Mouse (Mus musculus) hindbrain, embryonic 15.5 days (tissue): Measurements from ENCODE around the gene Pygl. TPM values are rescaled to one million over a fixed set of nuclear protein-coding genes. Genes with fewer than 3 reads are reported as not detected.

ENCODE experiments used
- ATAC-seq: fragments of 200-750 bp; cut with Nextera tagmentation; 2 replicates; pipeline ENCODE4 v1.8.0; 2017; ENCODE audit warnings: low read depth, moderate number of reproducible peaks, moderate TSS enrichment; ENCODE audit not compliant: low FRiP score
- H3K27ac ChIP-seq: fragments of 300-500 bp; sonication (generic); replicated peaks from 2 replicates; pipeline ENCODE4 v1.5.1; 2015; ENCODE audit warnings: mild to moderate bottlenecking, inconsistent platforms
- H3K27me3 ChIP-seq: fragments of 300-500 bp; sonication (generic); 2 replicates; pipeline ENCODE4 v1.6.1; 2015; ENCODE audit warnings: control low read depth, inconsistent platforms
- H3K36me3 ChIP-seq: fragments of 300-500 bp; sonication (generic); 2 replicates; pipeline ENCODE4 v1.6.1; 2015; ENCODE audit warnings: control low read depth, inconsistent platforms
- H3K4me1 ChIP-seq: fragments of 300-500 bp; sonication (generic); replicated peaks from 2 replicates; pipeline ENCODE4 v1.6.1; 2015; ENCODE audit warnings: control low read depth, inconsistent platforms
- H3K4me2 ChIP-seq: fragments of 300-500 bp; sonication (generic); 2 replicates; pipeline ENCODE4 v1.6.1; 2015; ENCODE audit warnings: moderate library complexity, mild to moderate bottlenecking, inconsistent platforms
- H3K4me3 ChIP-seq: fragments of 300-500 bp; sonication (generic); 2 replicates; pipeline ENCODE4 v1.5.1; 2015; ENCODE audit warnings: mild to moderate bottlenecking, inconsistent platforms
- H3K9ac ChIP-seq: fragments of 300-500 bp; sonication (generic); 2 replicates; pipeline ENCODE4 v1.6.1; 2015; ENCODE audit warnings: inconsistent platforms
- H3K9me3 ChIP-seq: fragments of 300-500 bp; sonication (generic); 2 replicates; pipeline ENCODE4 v1.6.1; 2016; ENCODE audit warnings: control low read depth, inconsistent platforms
- WGBS: fragments of 180-500 bp; shearing (Covaris S2); methylation state at CpG from one replicate; pipeline ENCODE4 v1.1.7; 2015; 5-methylcytosine and 5-hydroxymethylcytosine counted together
- polyA plus RNA-seq: library from polyadenylated mRNA; unstranded; fragments of >200 nt; fragmentation: Nextera tagmentation; extraction: Ambion mirVana; gene quantifications from 2 replicates; pipeline ENCODE4 v1.2.1, GENCODE M21; 2015

The Pygl gene
- polyA plus RNA-seq, result 9.3 and 10.8 TPM in 2 replicates

DNA sequence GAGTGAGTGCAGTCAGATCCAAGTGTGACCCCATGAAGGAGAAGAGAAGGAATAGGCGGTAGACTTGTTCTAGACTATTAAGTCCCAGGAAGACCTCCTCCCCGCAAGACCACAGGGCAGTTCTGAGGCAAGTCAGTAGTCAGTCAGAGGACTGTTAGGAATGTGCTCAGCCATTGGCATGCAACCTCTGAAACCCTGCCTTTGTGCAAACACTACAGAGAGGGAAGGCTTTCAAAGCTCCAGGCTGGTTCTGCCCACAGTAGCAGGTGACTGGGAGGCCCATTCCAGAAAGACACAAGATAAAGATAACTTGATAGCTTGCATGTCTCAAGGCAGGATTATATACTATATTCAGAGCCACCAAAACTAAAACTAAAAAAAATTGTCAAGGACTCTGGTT is at the start of gene Pygl:
TSS of gene Pygl (minus strand) at position 195 of the 400 bp plus-strand sequence.
- no peak within 1 kb of the TSS for H3K27ac ChIP-seq
- 0 out of 2 replicates have a peak, but pooled peaks cover 6% of the 10 kb centered on the region for H3K27me3 ChIP-seq
- no peaks in the 10 kb centered on the region for H3K9me3 ChIP-seq
- ATAC-seq, result no peak
- H3K4me1 ChIP-seq, result peaks cover 27% of the 10 kb centered on the region
- 76% methylated on average over 2 of the region's 2 CpGs for WGBS
- H3K9ac ChIP-seq, result no peak within 1 kb of the TSS
- no peak within 1 kb of the TSS for H3K4me3 ChIP-seq
- no peak within 1 kb of the TSS for H3K4me2 ChIP-seq
- no peaks in the 10 kb centered on the region for H3K36me3 ChIP-seq

DNA sequence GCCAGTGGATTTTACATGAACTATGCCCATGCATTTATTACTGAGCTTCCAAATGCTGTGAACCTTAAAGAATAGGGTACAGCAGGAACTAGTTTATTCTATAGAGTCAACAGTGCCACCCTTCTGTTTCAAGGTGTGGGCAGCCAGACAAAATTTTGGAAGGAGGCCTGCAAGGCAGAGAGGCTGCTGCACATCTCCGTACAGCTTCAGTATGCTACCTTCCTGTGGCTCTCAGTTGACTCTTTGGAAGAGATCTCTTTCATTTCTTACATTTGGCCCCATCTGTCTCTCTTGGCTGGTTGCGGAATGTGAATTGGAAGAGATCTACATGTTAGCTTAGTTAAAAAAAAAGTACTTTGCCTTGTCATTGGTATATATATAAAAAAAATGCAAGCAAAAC is 49.6 kb upstream of the Pygl start:
- Histone ChIP-seq H3K4me1 (no peaks in the 10 kb centered on the region), H3K36me3 (peaks cover 18% of the 10 kb centered on the region; the same call in 1 of the 2 replicates), H3K4me3 (no peak overlapping the region), H3K9me3 (no peaks in the 10 kb centered on the region), H3K27me3 (no peaks in the 10 kb centered on the region), H3K4me2 (no peak overlapping the region), H3K9ac (no peak overlapping the region), H3K27ac (no peak overlapping the region)
- no peak for ATAC-seq
- WGBS, result 91% methylated on average over 2 of the region's 2 CpGs

DNA sequence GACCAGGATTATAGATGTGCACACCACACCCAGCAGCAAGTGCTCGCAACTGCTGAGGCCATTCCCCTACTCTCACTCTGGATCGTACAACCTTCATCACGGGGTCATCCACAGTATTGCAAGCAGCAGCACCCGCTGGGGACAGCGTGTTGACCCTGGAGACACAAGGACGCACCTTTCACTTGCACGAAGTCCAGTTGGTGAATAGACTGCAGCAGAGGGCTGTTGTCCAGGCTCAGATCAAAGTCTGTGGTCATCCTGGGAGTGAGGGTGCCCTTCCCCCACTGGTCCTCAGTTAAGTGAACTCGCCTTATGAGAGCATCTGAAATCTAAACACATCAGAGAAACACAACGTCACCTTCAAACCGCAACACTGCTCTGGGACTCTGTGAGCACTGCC is 49.1 kb upstream of the Pygl start:
- no peaks in the 10 kb centered on the region for H3K9me3 ChIP-seq
- H3K9ac ChIP-seq, result no peak overlapping the region
- no peaks in the 10 kb centered on the region for H3K4me1 ChIP-seq
- no peak overlapping the region for H3K4me2 ChIP-seq
- no peak overlapping the region for H3K4me3 ChIP-seq
- H3K36me3 ChIP-seq, result peaks cover 18% of the 10 kb centered on the region; the same call in 1 of the 2 replicates
- ATAC-seq, result no peak
- H3K27ac ChIP-seq, result no peak overlapping the region
- WGBS, result 92% methylated on average over 10 of the region's 10 CpGs
- no peaks in the 10 kb centered on the region for H3K27me3 ChIP-seq

DNA sequence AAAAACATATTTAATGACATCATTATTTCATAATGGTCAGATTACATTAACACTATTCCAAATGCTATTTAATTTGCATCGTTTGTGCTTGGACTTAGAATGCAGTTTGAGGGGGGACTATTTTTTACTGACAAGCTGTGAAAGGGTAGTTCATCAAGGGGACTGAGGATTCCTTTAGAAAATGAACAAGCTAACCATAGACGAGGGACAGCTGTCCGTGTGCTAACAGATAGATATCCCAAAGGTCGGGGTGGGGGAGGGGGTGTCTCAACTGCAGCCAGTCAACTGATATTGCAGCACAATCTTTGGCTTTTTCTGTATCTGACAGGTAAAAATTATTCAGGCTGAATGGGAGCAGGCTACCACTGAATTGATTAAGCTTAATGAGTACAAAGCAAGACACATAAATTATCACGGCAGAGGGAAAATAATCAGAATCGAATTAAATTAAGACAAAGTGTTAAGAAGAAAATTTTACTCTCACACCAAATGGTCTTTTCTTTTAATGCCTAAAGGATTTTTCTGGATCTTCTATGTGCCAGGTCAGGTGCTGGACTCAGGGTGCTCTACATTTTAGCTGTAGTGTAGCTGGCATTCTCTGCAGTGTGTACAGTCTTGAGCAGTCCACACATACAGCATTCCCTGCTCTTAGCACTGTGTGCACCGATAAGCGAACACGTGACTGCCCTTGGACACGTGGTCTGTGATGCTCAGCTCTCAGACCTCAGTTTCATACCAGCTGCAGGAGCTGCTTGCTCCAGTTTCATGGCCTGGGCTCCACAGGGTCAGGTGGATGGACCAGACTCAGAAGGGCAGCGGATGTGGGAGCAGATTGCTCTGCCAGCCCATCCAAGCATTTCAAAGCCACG is 46.0 kb upstream of the Pygl start:
- no peak; the same call in 1 of the 2 replicates for ATAC-seq
- WGBS, result 69% methylated on average over 12 of the region's 12 CpGs
- Histone ChIP-seq H3K4me2 (no peak overlapping the region), H3K4me1 (no peaks in the 10 kb centered on the region), H3K9ac (no peak overlapping the region), H3K27ac (no peak overlapping the region), H3K27me3 (no peaks in the 10 kb centered on the region), H3K4me3 (no peak overlapping the region), H3K9me3 (no peaks in the 10 kb centered on the region), H3K36me3 (peaks cover 20% of the 10 kb centered on the region)

DNA sequence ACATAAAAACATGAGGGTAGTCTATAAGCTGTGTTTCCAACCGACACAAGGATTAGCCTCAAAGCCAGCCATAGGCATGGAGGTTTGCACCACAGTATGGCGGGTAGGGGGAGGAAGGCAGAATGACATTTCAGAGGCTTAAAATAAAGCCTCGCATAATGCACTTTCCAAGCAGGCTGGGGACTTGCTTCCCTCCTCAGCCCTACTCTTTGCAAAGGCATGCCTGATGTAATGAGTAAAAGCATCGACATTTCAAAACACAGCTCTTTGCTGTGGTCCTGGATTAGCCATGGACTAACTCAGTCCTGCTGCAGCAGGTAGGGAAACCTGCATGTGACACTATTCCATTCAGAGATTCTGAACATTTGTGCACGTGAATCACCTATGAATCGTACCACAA is 38.4 kb upstream of the Pygl start:
- H3K27ac ChIP-seq, result no peak overlapping the region
- no peak for ATAC-seq
- no peaks in the 10 kb centered on the region for H3K27me3 ChIP-seq
- H3K9me3 ChIP-seq, result no peaks in the 10 kb centered on the region
- no peak overlapping the region for H3K4me2 ChIP-seq
- 83% methylated on average over 6 of the region's 6 CpGs for WGBS
- H3K4me1 ChIP-seq, result no peaks in the 10 kb centered on the region
- H3K4me3 ChIP-seq, result no peak overlapping the region
- peaks cover 16% of the 10 kb centered on the region for H3K36me3 ChIP-seq
- H3K9ac ChIP-seq, result no peak overlapping the region

GRCm38 (mm10) chr12:70267314-70267713 is 36.0 kb upstream of the Pygl start:
- Histone ChIP-seq H3K9me3 (no peaks in the 10 kb centered on the region), H3K36me3 (peaks cover 18% of the 10 kb centered on the region), H3K4me3 (no peak overlapping the region), H3K27ac (no peak overlapping the region), H3K4me1 (no peaks in the 10 kb centered on the region), H3K4me2 (no peak overlapping the region), H3K27me3 (no peaks in the 10 kb centered on the region), H3K9ac (no peak overlapping the region)
- no peak for ATAC-seq
- 89% methylated on average over 9 of the region's 9 CpGs for WGBS

DNA sequence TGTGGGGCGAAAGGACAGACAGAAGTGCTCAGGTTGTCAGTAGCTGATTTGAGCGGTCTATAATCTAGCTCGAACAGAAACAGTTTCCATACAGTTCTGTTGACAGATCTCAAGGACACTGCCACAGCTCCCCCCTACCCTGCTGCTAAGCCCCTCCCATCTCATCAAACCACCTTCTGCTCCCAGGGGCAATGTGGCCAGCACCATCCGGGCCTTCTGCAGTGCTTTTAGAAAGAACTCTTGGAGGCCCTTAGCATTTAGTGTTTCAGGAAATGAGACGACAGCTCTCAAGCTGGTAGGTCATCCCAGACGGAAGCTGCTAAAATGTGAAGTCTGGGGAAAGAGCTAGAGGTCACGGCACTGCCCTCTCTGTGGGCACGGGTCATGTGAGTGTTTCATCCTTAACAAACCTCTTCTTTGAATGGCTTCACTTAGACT is 35.2 kb upstream of the Pygl start:
- Histone ChIP-seq H3K27me3 (no peaks in the 10 kb centered on the region), H3K36me3 (peaks cover 18% of the 10 kb centered on the region), H3K4me3 (no peak overlapping the region), H3K27ac (no peak overlapping the region), H3K4me2 (no peak overlapping the region), H3K9me3 (no peaks in the 10 kb centered on the region), H3K4me1 (no peaks in the 10 kb centered on the region), H3K9ac (no peak overlapping the region)
- no peak for ATAC-seq
- WGBS, result 47% methylated on average over 8 of the region's 8 CpGs

- 28% methylated on average over 7 of the region's 7 CpGs for whole genome bisulfite sequencing
- H3K4me2 ChIP-seq, result no peak overlapping the region
- no peaks in the 10 kb centered on the region for H3K27me3 ChIP-seq
- H3K4me3 ChIP-seq, result no peak overlapping the region
- no peak overlapping the region for H3K9ac ChIP-seq
- no peak for ATAC-seq
- peaks cover 18% of the 10 kb centered on the region for H3K36me3 ChIP-seq
- no peaks in the 10 kb centered on the region for H3K9me3 ChIP-seq
- H3K27ac ChIP-seq, result no peak overlapping the region
- no peaks in the 10 kb centered on the region for H3K4me1 ChIP-seq
Measured at GRCm38 (mm10) chr12:70263721-70264120, 32.4 kb upstream of the Pygl start.

DNA sequence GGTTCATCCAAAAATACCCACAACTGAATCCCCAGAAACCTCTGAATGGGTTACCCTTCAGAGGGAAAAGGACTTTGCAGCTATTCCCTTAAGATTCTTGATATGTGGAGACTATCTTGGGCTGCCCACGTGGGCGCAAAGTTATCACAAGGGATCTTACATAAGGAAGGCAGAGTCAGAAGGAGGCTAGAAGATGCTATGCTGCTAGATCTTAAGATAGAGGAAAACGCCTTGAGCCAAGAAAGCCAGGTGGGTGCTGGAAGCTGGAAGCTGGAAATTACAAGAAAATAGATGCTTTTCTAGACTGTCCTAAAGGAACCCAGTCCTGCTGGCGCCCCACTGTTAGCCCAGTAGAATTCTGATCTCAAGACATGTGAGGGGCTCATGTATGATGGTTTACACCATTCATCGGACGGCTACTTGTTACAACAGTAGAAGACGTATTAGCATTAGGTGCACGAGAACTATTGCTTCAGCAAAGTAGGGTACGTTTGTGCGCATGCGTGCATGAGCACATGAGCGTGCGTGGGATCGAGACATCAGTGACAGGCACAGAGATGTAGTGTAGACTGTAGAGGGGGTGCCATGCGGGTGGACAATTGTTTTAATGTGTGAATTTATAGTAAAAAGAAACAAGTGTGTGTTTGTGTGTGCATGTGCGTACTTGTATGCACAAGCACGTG is 31.1 kb upstream of the Pygl start:
- Histone ChIP-seq H3K4me2 (no peak overlapping the region), H3K4me3 (no peak overlapping the region), H3K36me3 (peaks cover 15% of the 10 kb centered on the region), H3K4me1 (no peaks in the 10 kb centered on the region), H3K27ac (no peak overlapping the region), H3K9me3 (no peaks in the 10 kb centered on the region), H3K9ac (no peak overlapping the region), H3K27me3 (no peaks in the 10 kb centered on the region)
- ATAC-seq, result no peak
- 92% methylated on average over 17 of the region's 17 CpGs for WGBS

GRCm38 (mm10) chr12:70251210-70251884 is 20.1 kb upstream of the Pygl start:
- no peak for ATAC-seq
- H3K36me3 ChIP-seq, result no peaks in the 10 kb centered on the region
- H3K4me2 ChIP-seq, result no peak overlapping the region
- H3K4me3 ChIP-seq, result no peak overlapping the region
- H3K9ac ChIP-seq, result no peak overlapping the region
- peaks cover 14% of the 10 kb centered on the region for H3K4me1 ChIP-seq
- WGBS, result 82% methylated on average over 15 of the region's 15 CpGs
- no peak overlapping the region for H3K27ac ChIP-seq
- H3K27me3 ChIP-seq, result no peaks in the 10 kb centered on the region
- H3K9me3 ChIP-seq, result no peaks in the 10 kb centered on the region

- H3K4me3 ChIP-seq, result no peak overlapping the region
- no peak overlapping the region for H3K9ac ChIP-seq
- H3K27ac ChIP-seq, result no peak overlapping the region
- H3K4me1 ChIP-seq, result peaks cover 14% of the 10 kb centered on the region
- no peaks in the 10 kb centered on the region for H3K27me3 ChIP-seq
- no peaks in the 10 kb centered on the region for H3K9me3 ChIP-seq
- peaks cover 8% of the 10 kb centered on the region; the same call in 1 of the 2 replicates for H3K36me3 ChIP-seq
- no peak for ATAC-seq
- WGBS, result 60% methylated on average over 10 of the region's 10 CpGs
- no peak overlapping the region for H3K4me2 ChIP-seq
Measured at GRCm38 (mm10) chr12:70249616-70250157, 18.4 kb upstream of the Pygl start.
